Mouse (Mus musculus) liver, postnatal 0 days (tissue): ENCODE results near the gene Ube2c.

ENCODE experiments used
- CTCF ChIP-seq: sonication (generic); IDR thresholded peaks from 2 replicates; pipeline ENCODE4 v1.5.1; 2016; ENCODE audit warnings: antibody characterized with exemption, low read depth
- EP300 ChIP-seq: IDR thresholded peaks from 2 replicates; pipeline ENCODE4 v1.6.1; 2016; ENCODE audit warnings: antibody characterized with exemption, low read depth, mild to moderate bottlenecking

- TF ChIP-seq CTCF (no peak), EP300 (no peak)
These were observed 7.1 kb upstream of the Ube2c start for GRCm38 (mm10) chr2:164762593-164762992.
